Mouse (Mus musculus) G1E (cell line): ENCODE measurements around the gene Enho.

Experiments
- CTCF ChIP-seq: IDR thresholded peaks from 2 replicates; pipeline ENCODE4 v1.5.1; 2012; ENCODE audit warnings: low read depth, low read length, inconsistent platforms, mixed read lengths
- GATA1 ChIP-seq: IDR thresholded peaks from 2 replicates; pipeline ENCODE4 v1.6.1; 2012; ENCODE audit warnings: borderline replicate concordance, low read length, inconsistent platforms, mixed read lengths
- TAL1 ChIP-seq: conservative IDR thresholded peaks from 2 replicates; pipeline ENCODE4 v1.6.1; 2012; ENCODE audit warnings: low read depth, low read length, inconsistent platforms, mixed read lengths

DNA sequence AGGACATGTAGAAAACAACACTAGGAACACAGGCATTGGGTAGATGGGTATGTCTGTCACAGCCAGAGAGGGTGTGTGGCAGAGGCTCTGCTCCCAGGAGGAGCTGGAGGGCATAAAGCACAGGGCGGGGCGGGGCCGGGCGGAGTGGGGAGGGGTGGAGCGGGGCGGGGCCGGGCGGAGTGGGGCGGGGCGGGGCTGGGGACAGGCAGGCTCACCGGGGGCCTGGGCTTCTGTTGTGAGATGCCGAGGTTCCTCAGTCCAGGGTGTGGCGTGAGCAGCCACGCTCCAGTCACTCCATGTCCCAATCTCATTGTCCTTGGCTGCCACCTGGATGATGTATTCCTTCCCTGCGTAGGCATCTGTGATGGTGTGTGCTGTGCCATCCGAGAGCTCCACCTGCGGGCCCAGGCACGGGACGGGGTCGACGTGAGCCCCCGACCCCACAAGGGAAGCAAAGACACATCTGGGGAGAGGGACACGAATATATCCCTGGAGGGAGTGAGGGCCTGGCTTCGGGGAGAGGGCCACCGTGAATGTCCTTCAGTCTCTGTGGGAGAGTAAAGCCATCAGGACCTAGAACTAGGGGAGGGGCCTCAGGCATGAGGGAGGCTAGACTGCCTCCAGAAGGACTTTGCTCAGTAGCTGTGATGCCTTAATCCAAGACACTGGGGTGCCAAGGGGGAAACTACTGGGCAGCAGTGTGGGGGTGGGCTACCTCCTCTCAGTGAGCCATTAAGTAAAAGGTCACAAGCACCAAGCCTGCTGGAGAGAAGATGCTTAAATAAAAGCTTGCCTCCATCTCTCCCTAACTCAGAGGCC is 18.7 kb upstream of the Enho start:
- TF ChIP-seq TAL1 (no peak), CTCF (no peak), GATA1 (no peak)
